Mouse (Mus musculus) bone marrow, adult 2 months (tissue): ENCODE results near the gene Prkd3. TPM values are rescaled to one million over a fixed set of nuclear protein-coding genes. Genes with fewer than 3 reads are reported as not detected.
A peak's percentile ranks its signal among the peaks of the same experiment; 100 is the strongest.

Experiments
- H3K27ac ChIP-seq: fragments of 200-500 bp; 2 replicates; pipeline ENCODE4 v1.5.1; 2012; ENCODE audit warnings: low read depth, mild to moderate bottlenecking, control low read depth, inconsistent platforms, low read length; ENCODE audit not compliant: control insufficient read depth, poor library complexity, insufficient read depth
- H3K4me1 ChIP-seq: fragments of 200-500 bp; 2 replicates; pipeline ENCODE4 v1.6.1; 2011; ENCODE audit warnings: low read length; ENCODE audit not compliant: control insufficient read depth, insufficient read depth
- H3K4me3 ChIP-seq: fragments of 200-500 bp; replicated peaks from 2 replicates; pipeline ENCODE3; 2011; ENCODE audit warnings: mild to moderate bottlenecking, low read depth, low read length, control low read depth; ENCODE audit not compliant: control insufficient read depth
- CTCF ChIP-seq: fragments of 200-500 bp; IDR thresholded peaks from 2 replicates; pipeline ENCODE4 v1.5.1; 2011; ENCODE audit warnings: low read length, control low read depth; ENCODE audit not compliant: control insufficient read depth, insufficient read depth
- POLR2A ChIP-seq: fragments of 200-500 bp; IDR thresholded peaks from 2 replicates; pipeline ENCODE4 v1.6.1; 2011; ENCODE audit warnings: low read depth, mild to moderate bottlenecking, control low read depth, low read length, borderline replicate concordance; ENCODE audit not compliant: control insufficient read depth
- WGBS: fragments of 180-500 bp; shearing (Covaris S2); methylation state at CpG from one replicate; pipeline ENCODE4 v1.1.7; 2018; 5-methylcytosine and 5-hydroxymethylcytosine counted together
- polyA plus RNA-seq: library from polyadenylated mRNA; stranded (reverse); fragments of >200 nt; gene quantifications from 2 replicates; pipeline ENCODE4 v1.2.4, GENCODE M21; 2011; ENCODE audit warnings: low replicate concordance; ENCODE audit not compliant: missing spikeins, insufficient read depth, insufficient read length

The Prkd3 gene
- polyA plus RNA-seq, 1 experiment = 10.7 TPM

GRCm38 (mm10) chr17:78968500-78968899 lies 52.1 kb downstream of the Prkd3 start:
- TF ChIP-seq POLR2A (no peak), CTCF (no peak)
- Histone ChIP-seq H3K27ac (no peak overlapping the region), H3K4me1 (peaks cover 3% of the 10 kb centered on the region; the same call in 1 of the 2 replicates), H3K4me3 (no peak overlapping the region)
- 85% methylated on average over 3 of the region's 3 CpGs for WGBS

DNA sequence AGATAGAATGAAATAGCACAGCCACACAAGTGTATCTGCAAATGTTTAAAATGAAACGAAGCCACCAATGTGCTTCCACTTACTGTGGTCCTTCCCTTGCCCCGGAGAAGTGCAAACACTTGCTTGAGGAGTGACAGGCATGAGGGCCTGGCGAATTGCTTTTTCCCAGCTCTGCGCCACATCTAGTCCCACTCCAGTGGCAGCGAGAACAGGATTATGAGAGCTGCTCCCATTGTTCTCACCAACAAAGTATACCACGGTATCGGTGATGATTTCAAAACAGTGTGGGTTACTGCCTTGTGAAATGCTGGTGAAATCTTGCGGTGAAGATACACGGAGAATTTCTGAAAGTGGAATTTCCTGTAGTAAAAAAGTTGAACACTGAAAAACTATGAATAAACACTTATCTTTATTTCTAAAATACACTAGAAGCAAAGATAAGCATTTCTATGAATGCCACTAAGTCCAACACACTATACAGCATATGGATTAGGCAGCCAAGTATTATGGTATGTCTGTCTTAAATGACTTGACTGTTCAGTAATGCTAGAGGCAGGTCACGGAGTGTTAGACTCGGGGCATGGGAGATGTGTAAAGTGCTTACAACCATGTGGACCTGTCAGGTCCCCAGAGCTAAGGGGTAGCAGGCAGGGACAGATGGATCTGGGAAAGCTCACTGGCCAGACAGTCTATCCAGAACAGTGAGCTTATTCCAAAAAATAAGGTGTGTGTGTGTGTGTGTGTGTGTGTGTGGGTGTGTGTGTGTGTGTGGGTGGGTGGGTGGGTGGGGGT lies 54.3 kb downstream of the Prkd3 start:
- Histone ChIP-seq H3K4me1 (peaks cover 3% of the 10 kb centered on the region; the same call in 1 of the 2 replicates), H3K27ac (peak overlapping the region; percentile 69), H3K4me3 (peak overlapping the region; percentile 91)
- 48% methylated on average over 11 of the region's 11 CpGs for WGBS
- TF ChIP-seq POLR2A (no peak), CTCF (no peak)

DNA sequence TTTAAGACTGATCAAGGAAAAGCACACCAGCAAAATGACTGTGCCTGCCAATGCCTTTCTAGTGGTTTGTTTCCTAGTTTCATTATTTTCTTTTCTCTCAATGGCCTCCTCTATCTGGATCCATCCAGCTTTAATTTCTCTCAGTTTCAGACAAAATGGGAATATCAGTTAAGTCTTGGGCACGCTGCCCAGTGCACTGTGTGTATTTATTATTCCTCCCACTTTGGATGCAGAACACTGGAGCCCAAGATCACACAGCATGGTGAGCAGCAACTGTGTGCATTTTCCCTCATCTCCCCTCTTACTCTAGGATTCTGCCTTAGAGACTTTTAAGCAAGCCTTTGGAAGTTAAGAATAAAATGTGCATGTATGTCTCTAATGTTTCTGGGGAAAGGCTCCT lies 56.2 kb downstream of the Prkd3 start:
- WGBS = 85% methylated on average over 1 of the region's 1 CpGs
- Histone ChIP-seq H3K4me1 (peaks cover 3% of the 10 kb centered on the region; the same call in 1 of the 2 replicates), H3K4me3 (no peak overlapping the region), H3K27ac (no peak overlapping the region)
- TF ChIP-seq POLR2A (no peak), CTCF (no peak)

DNA sequence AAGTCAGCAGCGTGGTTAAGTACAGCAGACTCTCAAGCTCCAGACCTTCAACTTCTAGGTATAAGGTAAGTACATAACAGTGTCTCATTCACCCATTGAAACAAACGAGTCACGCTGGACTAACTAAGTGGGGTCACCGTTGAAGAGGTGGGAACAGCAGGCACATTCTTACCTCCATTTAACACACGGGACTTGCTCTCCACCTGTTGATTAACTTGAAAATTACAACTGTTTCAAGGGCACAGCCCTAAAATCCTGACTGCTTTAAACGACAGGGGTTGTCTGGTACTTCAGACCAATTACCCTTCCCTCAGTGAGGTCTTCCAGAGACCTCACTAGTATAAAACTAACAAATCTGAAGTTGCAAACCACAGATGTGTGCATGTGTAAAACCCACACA lies 61.1 kb downstream of the Prkd3 start:
- TF ChIP-seq CTCF = no peak
- no peak for TF ChIP-seq POLR2A
- Histone ChIP-seq H3K4me1 (no peaks in the 10 kb centered on the region), H3K4me3 (no peak overlapping the region), H3K27ac (no peak overlapping the region)
- 73% methylated on average over 6 of the region's 6 CpGs for WGBS

DNA sequence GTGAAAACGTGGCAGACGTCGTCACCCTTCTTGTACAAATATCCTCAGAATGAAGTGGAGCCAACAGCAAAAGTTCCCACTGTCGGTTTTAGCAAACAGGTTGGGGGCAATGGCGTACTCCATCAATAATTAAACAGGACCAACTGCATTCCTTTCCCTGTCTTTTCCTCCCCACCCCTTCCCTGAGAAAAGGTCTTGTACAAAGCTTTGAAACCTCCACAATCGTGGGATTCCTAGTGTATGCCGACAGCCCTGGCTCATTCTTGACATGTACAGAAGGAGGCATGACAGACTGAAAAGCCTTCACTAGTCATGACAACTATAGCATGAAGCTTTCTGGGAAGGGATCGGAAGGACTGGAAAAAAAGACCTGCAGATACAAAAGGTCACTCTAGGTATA lies 67.4 kb downstream of the Prkd3 start:
- WGBS = 86% methylated on average over 8 of the region's 8 CpGs
- TF ChIP-seq CTCF (no peak), POLR2A (no peak)
- no peak overlapping the region for H3K4me3 ChIP-seq
- H3K27ac ChIP-seq = no peak overlapping the region
- H3K4me1 ChIP-seq = no peaks in the 10 kb centered on the region

DNA sequence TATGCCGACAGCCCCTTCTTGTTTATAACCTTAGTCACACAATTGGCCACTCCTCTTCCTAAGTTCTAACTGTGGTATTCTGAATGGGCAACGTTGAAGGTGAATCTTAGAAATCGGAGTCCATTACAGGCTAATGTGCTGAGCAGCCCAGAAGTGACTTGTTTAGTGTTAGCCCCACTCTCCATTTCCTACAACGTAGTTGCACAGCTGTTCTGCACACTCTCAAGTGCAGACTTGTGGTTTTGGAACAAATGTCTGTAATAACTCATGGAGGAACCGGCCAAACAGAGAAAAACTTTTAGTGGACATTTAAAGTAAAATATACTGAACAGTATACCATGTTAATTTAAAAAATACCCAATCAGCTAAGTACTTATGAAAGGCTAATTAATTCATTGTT lies 68.5 kb downstream of the Prkd3 start:
- Histone ChIP-seq H3K27ac (no peak overlapping the region), H3K4me3 (no peak overlapping the region), H3K4me1 (no peaks in the 10 kb centered on the region)
- no peak for TF ChIP-seq CTCF
- no peak for TF ChIP-seq POLR2A
- WGBS = 68% methylated on average over 5 of the region's 5 CpGs

GRCm38 (mm10) chr17:78951225-78951624 lies 69.4 kb downstream of the Prkd3 start:
- H3K4me1 ChIP-seq = no peaks in the 10 kb centered on the region
- TF ChIP-seq POLR2A (no peak), CTCF (no peak)
- no peak overlapping the region for H3K4me3 ChIP-seq
- H3K27ac ChIP-seq = no peak overlapping the region
- WGBS = 73% methylated on average over 5 of the region's 5 CpGs

DNA sequence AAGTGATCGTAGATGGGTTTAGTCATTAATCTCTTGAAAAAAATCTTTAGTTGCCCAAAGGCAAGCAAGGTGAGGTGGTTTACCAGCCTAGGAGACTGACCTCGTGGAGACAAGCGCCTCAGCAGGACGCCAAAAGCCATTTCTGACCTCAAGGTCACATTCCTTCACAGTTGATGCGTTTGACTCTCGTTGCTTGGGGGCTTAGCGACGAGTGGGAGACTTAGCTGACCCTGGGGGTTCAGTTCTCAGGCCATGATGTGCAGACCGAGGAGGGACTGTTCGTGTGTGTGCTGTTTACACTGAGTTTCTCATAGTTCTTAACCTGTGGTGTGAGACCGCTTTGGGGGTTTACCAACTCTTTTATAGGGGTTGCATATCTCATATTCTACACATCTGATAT lies 78.0 kb downstream of the Prkd3 start:
- H3K4me3 ChIP-seq = no peak overlapping the region
- 87% methylated on average over 11 of the region's 11 CpGs for WGBS
- H3K4me1 ChIP-seq = no peaks in the 10 kb centered on the region; the same call in 1 of the 2 replicates
- H3K27ac ChIP-seq = no peak overlapping the region
- no peak for TF ChIP-seq CTCF
- TF ChIP-seq POLR2A = no peak
